Mouse (Mus musculus) ES-E14 (cell line): ENCODE results near the gene Tmem29.
"Not testable (repeated sequence)": the region's sequence is repeated elsewhere in the genome, so short reads cannot be mapped to it uniquely, and the experiment has no call there.

Experiments
- CHD2 ChIP-seq: IDR thresholded peaks from 2 replicates; pipeline ENCODE4 v1.6.1; 2014; ENCODE audit warnings: mild to moderate bottlenecking, low read depth, low read length, inconsistent platforms
- HCFC1 ChIP-seq: IDR thresholded peaks from 2 replicates; pipeline ENCODE4 v1.6.1; 2012; ENCODE audit warnings: low read length, inconsistent platforms, borderline replicate concordance; ENCODE audit not compliant: insufficient read depth
- MAFK ChIP-seq: IDR thresholded peaks from 2 replicates; pipeline ENCODE4 v1.6.1; 2014; ENCODE audit warnings: mild to moderate bottlenecking, low read depth, low read length, inconsistent platforms; ENCODE audit not compliant: insufficient read depth
- ZC3H11A ChIP-seq: IDR thresholded peaks from 2 replicates; pipeline ENCODE4 v1.6.1; 2012; ENCODE audit warnings: low read depth, mild to moderate bottlenecking, inconsistent platforms, low read length, borderline replicate concordance

GRCm38 (mm10) chrX:150487811-150488210, 28.9 kb upstream of the Tmem29 start:
- not testable (repeated sequence) for TF ChIP-seq CHD2, HCFC1, ZC3H11A, MAFK
